Mouse (Mus musculus) liver, embryonic 14.5 days (tissue): ENCODE measurements at regions not wholly inside any gene's neighbourhood (a gene's known extent, or its start where the extent isn't known, plus 50 kb on each side); places are given as distances from the start of the nearest gene placed in this dataset.
A peak's percentile ranks its signal among the peaks of the same experiment; 100 is the strongest.

Experiments used
- ATAC-seq: fragments of 200-750 bp; cut with Nextera tagmentation; 2 replicates; pipeline ENCODE4 v1.8.0; 2017; ENCODE audit warnings: moderate number of reproducible peaks, mild to moderate bottlenecking, moderate library complexity; ENCODE audit not compliant: insufficient read depth
- DNase-seq, 3 experiments: peaks; one replicate each; pipeline ENCODE4 v3.0.0-alpha.2; 2012 to 2013; ENCODE audit warnings: low read depth in 3 of 3, low spot score in 3 of 3
- H3K27ac ChIP-seq: fragments of 300-500 bp; sonication (generic); 2 replicates; pipeline ENCODE4 v1.5.1; 2014; ENCODE audit warnings: moderate library complexity, mild to moderate bottlenecking, control low read depth, inconsistent platforms
- H3K27me3 ChIP-seq: fragments of 300-500 bp; sonication (generic); 2 replicates; pipeline ENCODE4 v1.6.1; 2014; ENCODE audit warnings: mild to moderate bottlenecking, low read length, moderate library complexity; ENCODE audit not compliant: control insufficient read depth, insufficient read depth
- H3K36me3 ChIP-seq: fragments of 300-500 bp; sonication (generic); replicated peaks from 2 replicates; pipeline ENCODE4 v1.6.1; 2014; ENCODE audit warnings: low read depth; ENCODE audit not compliant: control insufficient read depth, insufficient read depth
- H3K4me1 ChIP-seq, 2 experiments: fragments of 200-500 bp in 1 of 2; fragments of 300-500 bp in 1 of 2; sonication (generic) in 1 of 2; replicated peaks; 2 replicates each; pipeline ENCODE4 v1.6.1; 2012 to 2014; ENCODE audit warnings: antibody characterized with exemption in 1 of 2, inconsistent platforms in 1 of 2, low read length in 1 of 2; ENCODE audit not compliant: control insufficient read depth in 2 of 2, insufficient read depth in 2 of 2
- H3K4me2 ChIP-seq: fragments of 300-500 bp; sonication (generic); 2 replicates; pipeline ENCODE4 v1.6.1; 2014; ENCODE audit warnings: low read depth, mild to moderate bottlenecking, control low read depth, moderate library complexity
- H3K4me3 ChIP-seq, 2 experiments: fragments of 200-500 bp in 1 of 2; fragments of 300-500 bp in 1 of 2; sonication (generic) in 1 of 2; 2 replicates each; pipeline ENCODE4 v1.5.1; 2012 to 2014; ENCODE audit warnings: low read depth in 2 of 2, low read length in 2 of 2, mild to moderate bottlenecking in 2 of 2, control low read depth in 1 of 2, inconsistent platforms in 1 of 2, moderate library complexity in 1 of 2; ENCODE audit not compliant: insufficient read depth in 1 of 2
- H3K9ac ChIP-seq: fragments of 300-500 bp; sonication (generic); replicated peaks from 2 replicates; pipeline ENCODE4 v1.6.1; 2014; ENCODE audit warnings: mild to moderate bottlenecking, control low read depth, moderate library complexity
- H3K9me3 ChIP-seq: fragments of 300-500 bp; sonication (generic); 2 replicates; pipeline ENCODE4 v1.6.1; 2016; ENCODE audit warnings: low read length, mixed read lengths; ENCODE audit not compliant: control insufficient read depth
- CTCF ChIP-seq: IDR thresholded peaks from 2 replicates; pipeline ENCODE4 v1.5.1; 2016; ENCODE audit warnings: antibody characterized with exemption, low read depth, control low read depth
- EP300 ChIP-seq: IDR thresholded peaks from 2 replicates; pipeline ENCODE4 v1.6.1; 2016; ENCODE audit warnings: antibody characterized with exemption, low read depth
- WGBS: fragments of 180-500 bp; shearing (Covaris S2); extraction: QIAGEN DNeasy Blood & Tissue Kit; methylation state at CpG from one replicate; pipeline ENCODE4 v1.1.7; 2014; ENCODE audit not compliant: insufficient replicate concordance; 5-methylcytosine and 5-hydroxymethylcytosine counted together

- 56% methylated on average over 3 of the region's 3 CpGs for WGBS
- no peaks in the 10 kb centered on the region for H3K36me3 ChIP-seq
- H3K4me2 ChIP-seq, result no peak overlapping the region
- TF ChIP-seq CTCF (peak; percentile 18; the same call in 1 of the 2 replicates), EP300 (no peak)
- H3K9ac ChIP-seq, result no peak overlapping the region
- no peaks in the 10 kb centered on the region for H3K9me3 ChIP-seq
- no peak overlapping the region for H3K4me3 ChIP-seq
- no peak for ATAC-seq
- no peaks in the 10 kb centered on the region for H3K27me3 ChIP-seq
- DNase-seq, result no peak
- no peak overlapping the region for H3K27ac ChIP-seq
- no peaks in the 10 kb centered on the region for H3K4me1 ChIP-seq
Measured at GRCm38 (mm10) chr7:65772845-65773244, 81.9 kb downstream of the Tm2d3 start.

- H3K4me2 ChIP-seq, result no peak overlapping the region
- WGBS, result 47% methylated on average over 2 of the region's 2 CpGs
- TF ChIP-seq EP300 (no peak), CTCF (no peak)
- DNase-seq (no peak), ATAC-seq (no peak)
- no peak overlapping the region for H3K4me3 ChIP-seq
- H3K4me1 ChIP-seq, result no peaks in the 10 kb centered on the region
- H3K9ac ChIP-seq, result no peak overlapping the region
- no peak overlapping the region for H3K27ac ChIP-seq
- no peaks in the 10 kb centered on the region for H3K9me3 ChIP-seq
- H3K27me3 ChIP-seq, result no peaks in the 10 kb centered on the region
- no peaks in the 10 kb centered on the region for H3K36me3 ChIP-seq
Measured at GRCm38 (mm10) chr7:65773948-65774347, 83.0 kb downstream of the Tm2d3 start.

DNA sequence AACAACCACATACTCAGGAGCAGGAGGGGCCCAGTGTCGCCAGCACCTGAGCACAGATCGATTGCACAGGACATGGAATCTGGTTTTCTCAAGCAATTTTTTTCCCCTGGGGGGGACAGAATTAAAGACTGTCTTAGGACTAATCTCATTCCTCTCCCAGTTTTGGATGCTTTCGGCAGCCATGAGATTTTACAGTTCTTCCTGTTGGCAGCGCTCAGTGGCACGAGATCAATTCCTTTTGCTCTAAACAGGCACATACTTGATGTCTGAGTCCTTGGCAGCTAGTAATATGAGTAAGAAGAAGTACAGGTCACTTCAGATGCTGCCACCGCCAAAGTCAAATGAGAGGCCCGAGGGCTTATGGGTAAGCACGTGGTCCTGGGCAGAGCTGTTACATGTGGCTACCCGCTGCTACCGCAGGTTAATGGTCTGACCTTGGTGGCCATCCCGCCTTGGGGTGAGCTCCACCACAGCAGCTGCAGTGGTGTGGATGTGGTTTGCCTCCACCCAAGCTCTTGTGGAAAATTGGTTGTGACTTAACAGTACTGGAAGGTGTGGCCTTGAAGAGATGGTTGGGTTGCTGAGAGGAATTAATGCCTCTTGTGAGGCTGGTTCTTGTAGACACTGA, 83.5 kb downstream of the Tm2d3 start:
- H3K9ac ChIP-seq, result no peak overlapping the region
- no peaks in the 10 kb centered on the region for H3K27me3 ChIP-seq
- no peaks in the 10 kb centered on the region for H3K36me3 ChIP-seq
- ATAC-seq (no peak), DNase-seq (no peak)
- H3K4me2 ChIP-seq, result no peak overlapping the region
- no peak overlapping the region for H3K4me3 ChIP-seq
- TF ChIP-seq EP300, result no peak
- TF ChIP-seq CTCF, result no peak
- WGBS, result 72% methylated on average over 11 of the region's 11 CpGs
- H3K27ac ChIP-seq, result no peak overlapping the region
- no peaks in the 10 kb centered on the region for H3K4me1 ChIP-seq
- H3K9me3 ChIP-seq, result no peaks in the 10 kb centered on the region

- Histone ChIP-seq H3K9ac (no peak overlapping the region), H3K4me2 (no peak overlapping the region), H3K4me1 (no peaks in the 10 kb centered on the region), H3K36me3 (no peaks in the 10 kb centered on the region), H3K27me3 (no peaks in the 10 kb centered on the region), H3K27ac (no peak overlapping the region), H3K9me3 (no peaks in the 10 kb centered on the region), H3K4me3 (no peak overlapping the region)
- DNase-seq, result no peak
- TF ChIP-seq EP300, result no peak
- TF ChIP-seq CTCF, result no peak
- no peak for ATAC-seq
- 64% methylated on average over 3 of the region's 3 CpGs for WGBS
Measured at GRCm38 (mm10) chr7:65775016-65775415, 84.0 kb downstream of the Tm2d3 start.

DNA sequence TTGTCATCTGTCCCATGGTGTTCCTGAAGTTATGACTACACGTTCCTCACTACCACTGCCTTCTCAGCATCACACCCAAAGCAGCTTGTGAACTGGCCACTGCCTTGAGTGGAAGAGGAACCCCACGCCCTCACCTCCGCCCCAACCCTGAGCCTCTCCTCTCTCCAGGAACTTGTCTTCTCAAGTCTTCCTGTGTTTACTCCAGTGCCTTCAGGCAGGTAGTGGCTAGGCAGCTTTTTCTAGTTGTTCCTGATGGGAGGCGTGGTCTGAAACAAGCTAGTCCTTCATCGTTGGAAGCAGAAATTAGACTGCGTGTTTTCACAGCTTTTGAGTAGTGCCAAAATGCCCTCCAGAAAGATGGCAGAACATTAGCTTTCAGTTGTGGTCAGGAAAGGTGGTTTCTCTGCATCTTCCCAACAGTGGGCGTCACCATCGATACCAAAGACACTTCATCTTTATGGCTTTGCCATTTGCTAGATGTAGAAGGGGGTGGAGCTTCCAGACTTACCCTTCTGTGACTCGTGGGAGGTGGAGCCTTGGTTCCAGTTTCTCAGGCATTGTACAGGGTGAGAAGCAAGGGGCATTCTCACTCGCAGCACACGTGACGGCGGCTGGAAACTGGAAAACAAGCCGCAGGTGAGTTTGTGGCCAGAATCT, 81.7 kb upstream of the Pcsk6 start:
- Histone ChIP-seq H3K36me3 (no peaks in the 10 kb centered on the region), H3K4me2 (no peak overlapping the region), H3K27me3 (no peaks in the 10 kb centered on the region), H3K27ac (no peak overlapping the region), H3K4me1 (no peaks in the 10 kb centered on the region), H3K4me3 (no peak overlapping the region), H3K9me3 (no peaks in the 10 kb centered on the region), H3K9ac (no peak overlapping the region)
- WGBS, result 61% methylated on average over 14 of the region's 14 CpGs
- TF ChIP-seq CTCF (no peak), EP300 (no peak)
- no peak for ATAC-seq
- DNase-seq, result no peak
